Mouse (Mus musculus) erythroid progenitor cell, adult 5-6 weeks (primary cell): ENCODE results near the gene Dph5. TPM values are rescaled to one million over a fixed set of nuclear protein-coding genes. Genes with fewer than 3 reads are reported as not detected.

Experiments
- total RNA-seq, 2 experiments: library from RNA; stranded (forward) in 1 of 2; stranded (reverse) in 1 of 2; fragments of 150-400 nt in 1 of 2; fragments of 186-747, 209-891 nt in 1 of 2; gene quantifications; 2 replicates each; pipeline versions ENCODE4 v1.2.3 to v1.2.4; 2015 to 2017; ENCODE audit warnings: low replicate concordance in 2 of 2

Gene Dph5
- total RNA-seq, 2 experiments from 2014 or later = 1.3 to 5.3 TPM

Other genes with a start within 250 kb of the Dph5 start
- gene S1pr1, start 172.8 kb upstream of the Dph5 start, total RNA-seq (2015; ENCODE audit: low replicate concordance) = 15.5 and 19.7 TPM in 2 replicates
- 2.2 and 5.4 TPM in 2 replicates for gene S1pr1, start 172.8 kb upstream of the Dph5 start, total RNA-seq (2017; ENCODE audit: low replicate concordance)
- gene Slc30a7, start 119.6 kb downstream of the Dph5 start, total RNA-seq (2015; ENCODE audit: low replicate concordance) = 2.9 and 17.3 TPM in 2 replicates
- 1.8 and 2.4 TPM in 2 replicates for gene Slc30a7, start 119.6 kb downstream of the Dph5 start, total RNA-seq (2017; ENCODE audit: low replicate concordance)
- gene Extl2, start 119.6 kb downstream of the Dph5 start, total RNA-seq (2015; ENCODE audit: low replicate concordance) = 4.2 and 46.9 TPM in 2 replicates
- 0.61 and 3.3 TPM in 2 replicates for gene Extl2, start 119.6 kb downstream of the Dph5 start, total RNA-seq (2017; ENCODE audit: low replicate concordance)
- 122 and 150 TPM in 2 replicates for gene Vcam1, start 241.9 kb downstream of the Dph5 start, total RNA-seq (2015; ENCODE audit: low replicate concordance)
- 75.3 and 92.5 TPM in 2 replicates for gene Vcam1, start 241.9 kb downstream of the Dph5 start, total RNA-seq (2017; ENCODE audit: low replicate concordance)